Mouse (Mus musculus) liver, adult 2 months (tissue): ENCODE results near the gene Add3.

ENCODE experiments used
- CTCF ChIP-seq: fragments of 200-500 bp; IDR thresholded peaks from 2 replicates; pipeline ENCODE4 v1.5.1; 2011; ENCODE audit warnings: low read depth, low read length, control low read depth
- POLR2A ChIP-seq: fragments of 200-500 bp; IDR thresholded peaks from 2 replicates; pipeline ENCODE4 v1.6.1; 2011; ENCODE audit warnings: low read length, control low read depth; ENCODE audit not compliant: insufficient read depth; ENCODE audit errors: extremely low read depth

- TF ChIP-seq CTCF (no peak), POLR2A (no peak)
Observed at GRCm38 (mm10) chr19:53267305-53267704, 127.1 kb downstream of the Add3 start.
